Mouse (Mus musculus) layer of hippocampus, postnatal 25 days (tissue): ENCODE measurements around the gene Smurf2. TPM values are rescaled to one million over a fixed set of nuclear protein-coding genes. Genes with fewer than 3 reads are reported as not detected.

Experiments used
- DNase-seq, 2 experiments: peaks; one replicate each; pipeline ENCODE4 v3.0.0; 2022; ENCODE audit warnings: mixed read lengths in 2 of 2, low spot score in 1 of 2; ENCODE audit errors: extremely low spot score in 1 of 2
- total RNA-seq, 2 experiments: library from RNA; stranded (reverse); gene quantifications; 2 replicates each; pipeline ENCODE4 v1.2.3; 2021

The Smurf2 gene
- total RNA-seq, 2 experiments from 2014 or later: 28.2 to 32.2 TPM

- no peak for DNase-seq
These were observed 12.5 kb downstream of the Smurf2 start for GRCm38 (mm10) chr11:106908016-106908415.

GRCm38 (mm10) chr11:106907253-106907652, 13.3 kb downstream of the Smurf2 start:
- no peak for DNase-seq

GRCm38 (mm10) chr11:106905707-106906106, 14.8 kb downstream of the Smurf2 start:
- DNase-seq: no peak

- no peak for DNase-seq
These were observed 20.7 kb downstream of the Smurf2 start for GRCm38 (mm10) chr11:106899804-106900203.

- no peak for DNase-seq
These were observed 23.9 kb downstream of the Smurf2 start for GRCm38 (mm10) chr11:106896561-106897168.

- DNase-seq: no peak
These were observed 36.9 kb downstream of the Smurf2 start for GRCm38 (mm10) chr11:106883656-106884055.

- DNase-seq: no peak
These were observed 47.9 kb downstream of the Smurf2 start for GRCm38 (mm10) chr11:106872650-106873049.

- DNase-seq: no peak
These were observed 69.1 kb downstream of the Smurf2 start for GRCm38 (mm10) chr11:106851438-106851837.

GRCm38 (mm10) chr11:106842002-106842401, 78.5 kb downstream of the Smurf2 start:
- DNase-seq: no peak

- no peak for DNase-seq
These were observed 92.4 kb downstream of the Smurf2 start for GRCm38 (mm10) chr11:106828079-106828478.

- no peak for DNase-seq
These were observed 96.1 kb downstream of the Smurf2 start for GRCm38 (mm10) chr11:106824403-106824802.

- no peak for DNase-seq
These were observed 96.8 kb downstream of the Smurf2 start for GRCm38 (mm10) chr11:106823741-106824140.

GRCm38 (mm10) chr11:106822911-106823310, 97.6 kb downstream of the Smurf2 start:
- DNase-seq: peak in 1 of 2 experiments; percentile 17

GRCm38 (mm10) chr11:106822491-106822890, 98.0 kb downstream of the Smurf2 start:
- no peak for DNase-seq

GRCm38 (mm10) chr11:106821397-106821796, 99.1 kb downstream of the Smurf2 start:
- no peak for DNase-seq

- no peak for DNase-seq
These were observed 99.5 kb downstream of the Smurf2 start for GRCm38 (mm10) chr11:106820972-106821371.

- DNase-seq: no peak
These were observed 100.3 kb downstream of the Smurf2 start for GRCm38 (mm10) chr11:106820252-106820651.

- no peak for DNase-seq
These were observed 100.9 kb downstream of the Smurf2 start for GRCm38 (mm10) chr11:106819595-106819994.

GRCm38 (mm10) chr11:106818341-106818740, 102.2 kb downstream of the Smurf2 start:
- DNase-seq: no peak

GRCm38 (mm10) chr11:106817808-106818207, 102.7 kb downstream of the Smurf2 start:
- DNase-seq: no peak

- no peak for DNase-seq
These were observed 103.4 kb downstream of the Smurf2 start for GRCm38 (mm10) chr11:106817156-106817555.

- no peak for DNase-seq
These were observed 104.2 kb downstream of the Smurf2 start for GRCm38 (mm10) chr11:106816316-106816715.

- DNase-seq: no peak
These were observed 104.8 kb downstream of the Smurf2 start for GRCm38 (mm10) chr11:106815761-106816160.
